Mouse (Mus musculus) gastrocnemius, postnatal 36 days (tissue): Measurements from ENCODE around the gene Atp6v1d. TPM values are rescaled to one million over a fixed set of nuclear protein-coding genes. Genes with fewer than 3 reads are reported as not detected.

Source experiments
- DNase-seq, 2 experiments: peaks; one replicate each; pipeline ENCODE4 v3.0.0; 2022
- intact Hi-C: fragments of 180-260 bp; cut with DNase I; formaldehyde crosslinking; loops from one replicate; pipeline ENCODE4 v1.15.1; 2025
- total RNA-seq, 2 experiments: library from RNA; stranded (reverse); gene quantifications; 2 replicates each; pipeline ENCODE4 v1.2.3; 2021

Atp6v1d gene
- total RNA-seq, 2 experiments from 2014 or later = 55.0 to 58.7 TPM

DNA sequence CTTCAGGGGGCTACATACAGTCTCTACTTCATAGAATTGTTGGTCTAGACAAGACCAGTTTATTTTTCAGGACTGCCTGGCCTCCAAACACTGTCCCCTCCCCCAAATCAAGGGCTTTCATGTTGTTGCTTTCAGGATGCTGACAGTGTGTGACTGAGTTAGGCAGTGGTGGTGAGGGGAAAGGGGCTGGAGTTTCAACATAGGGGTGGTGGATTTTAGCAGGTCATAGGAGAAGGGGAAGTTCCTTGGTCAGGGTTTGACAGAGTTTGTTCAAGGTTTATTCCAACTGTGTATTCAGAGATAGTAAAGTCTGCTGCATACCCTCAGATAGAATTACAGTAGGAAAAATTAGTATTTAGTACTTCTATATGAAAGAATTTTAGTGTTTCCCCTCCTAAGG is 59.6 kb downstream of the Atp6v1d start:
- no peak for DNase-seq
- intact Hi-C loops = no loop called here

DNA sequence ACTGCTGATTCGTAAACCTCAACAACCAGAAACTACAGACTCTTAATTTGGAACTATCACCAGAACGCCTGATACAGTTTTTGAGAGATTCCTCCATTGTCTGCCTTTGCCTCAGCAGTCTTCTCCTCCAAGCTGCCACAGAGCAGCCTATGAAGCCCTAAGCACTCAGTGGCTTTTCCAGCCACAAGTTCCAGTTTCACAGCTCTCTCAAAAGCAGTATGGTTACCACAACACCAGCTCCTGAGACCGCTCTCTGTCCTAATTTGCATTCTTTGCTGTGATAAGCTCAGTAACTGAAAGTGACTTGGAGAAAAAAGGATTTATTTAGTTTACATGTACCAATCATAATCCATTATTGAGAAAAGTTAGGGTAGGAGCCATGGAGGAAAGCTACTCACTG is 61.4 kb downstream of the Atp6v1d start:
- DNase-seq = no peak
- intact Hi-C loops = no loop called here

DNA sequence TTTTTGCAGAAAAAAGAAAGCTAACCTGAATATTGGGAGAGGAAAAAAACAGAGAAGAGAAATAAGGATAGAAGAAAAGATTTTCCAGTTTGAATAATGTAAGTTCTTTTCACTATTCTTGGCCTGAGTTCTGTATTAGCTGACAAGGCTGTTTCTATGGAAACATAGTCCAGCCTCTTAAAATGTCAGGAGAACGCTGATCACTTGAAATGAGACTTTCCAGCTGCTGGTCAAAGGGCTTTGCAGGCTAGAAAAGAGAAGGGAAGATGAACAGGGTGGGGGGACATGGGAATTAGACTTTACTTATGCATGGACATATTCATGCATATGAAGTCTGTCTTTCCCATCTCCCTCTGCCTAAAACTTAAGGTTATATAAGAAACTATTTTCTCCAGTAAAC is 67.2 kb downstream of the Atp6v1d start:
- DNase-seq = no peak
- intact Hi-C loops = loop anchor here (5.0 kb wide), 1 partner anchor 47 kb away; the partner anchor contains the start of gene Mpp5

DNA sequence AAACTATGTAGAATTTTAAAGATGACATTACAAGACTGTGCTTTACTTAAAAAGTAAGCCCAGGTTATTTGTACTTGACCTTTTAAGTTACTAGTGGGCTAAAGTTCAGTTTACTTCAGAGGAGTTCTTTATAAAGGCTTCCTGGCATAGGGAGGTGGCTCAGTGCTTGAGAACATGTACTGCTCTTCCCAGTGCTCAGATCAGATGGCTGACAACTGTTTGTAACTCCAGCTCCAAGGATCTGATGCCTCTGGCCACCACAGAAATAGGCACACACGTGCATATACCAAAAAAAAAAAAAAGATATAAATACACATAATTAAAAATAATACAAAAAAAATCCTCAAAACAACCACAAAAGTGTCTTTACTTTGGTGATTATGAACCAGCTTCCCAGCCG is 70.6 kb downstream of the Atp6v1d start:
- no peak for DNase-seq
- intact Hi-C loops = loop anchor here (5.0 kb wide), 1 partner anchor 43 kb away; the partner anchor contains the start of gene Mpp5

Other genes with a start within 250 kb of the Atp6v1d start
- under 1 TPM in 1 of 2 experiments, not detected in 1; 0.32 TPM for gene Fam71d, start 170.1 kb downstream of the Atp6v1d start, total RNA-seq
- 10 to 100 TPM; 13.4 to 14.4 TPM for gene Mpp5, start 112.7 kb downstream of the Atp6v1d start, total RNA-seq
- gene Eif2s1, start 181 bp upstream of the Atp6v1d start, total RNA-seq = 10 to 100 TPM; 33.8 to 38.3 TPM
- under 1 TPM in 1 of 2 experiments, not detected in 1; 0.22 TPM for gene Plek2, start 45.3 kb upstream of the Atp6v1d start, total RNA-seq
- gene Tmem229b, start 146.0 kb upstream of the Atp6v1d start, total RNA-seq = 10 to 100 TPM in 1 of 2 experiments, 1 to 10 TPM in 1; 7.0 to 10.4 TPM
- 1 to 10 TPM; 1.1 to 1.3 TPM for gene Plekhh1, start 167.5 kb upstream of the Atp6v1d start, total RNA-seq
- 1 to 10 TPM; 1.5 to 2.0 TPM for gene Pigh, start 228.0 kb upstream of the Atp6v1d start, total RNA-seq